Mouse (Mus musculus) spleen, adult 2 months (tissue): Measurements from ENCODE around the gene Rhou. TPM values are rescaled to one million over a fixed set of nuclear protein-coding genes. Genes with fewer than 3 reads are reported as not detected.

Experiments
- DNase-seq, 2 experiments: peaks; one replicate each; pipeline versions ENCODE4 v3.0.0 to v3.0.0-alpha.2; 2012 to 2021; ENCODE audit warnings: low spot score in 2 of 2, low read depth in 1 of 2
- H3K27ac ChIP-seq: fragments of 200-500 bp; 2 replicates; pipeline ENCODE4 v1.5.1; 2012; ENCODE audit warnings: low read length, inconsistent platforms; ENCODE audit not compliant: insufficient read depth
- H3K27me3 ChIP-seq: fragments of 200-500 bp; 2 replicates; pipeline ENCODE4 v1.6.1; 2012; ENCODE audit warnings: mild to moderate bottlenecking, moderate library complexity, low read length, inconsistent platforms; ENCODE audit not compliant: control insufficient read depth, insufficient read depth
- H3K36me3 ChIP-seq: fragments of 200-500 bp; 2 replicates; pipeline ENCODE4 v1.6.1; 2012; ENCODE audit warnings: mild to moderate bottlenecking, low read length, inconsistent platforms; ENCODE audit not compliant: control insufficient read depth, insufficient read depth
- H3K4me1 ChIP-seq: fragments of 200-500 bp; 2 replicates; pipeline ENCODE4 v1.6.1; 2011; ENCODE audit warnings: inconsistent platforms; ENCODE audit not compliant: control insufficient read depth, insufficient read depth, insufficient read length
- H3K4me3 ChIP-seq: fragments of 200-500 bp; 2 replicates; pipeline ENCODE4 v1.5.1; 2011; ENCODE audit warnings: mild to moderate bottlenecking, inconsistent platforms; ENCODE audit not compliant: insufficient read depth, insufficient read length; ENCODE audit errors: extremely low read depth
- CTCF ChIP-seq: fragments of 200-500 bp; IDR thresholded peaks from 2 replicates; pipeline ENCODE4 v1.5.1; 2011; ENCODE audit warnings: mild to moderate bottlenecking, inconsistent platforms; ENCODE audit not compliant: insufficient read depth, insufficient read length, insufficient replicate concordance; ENCODE audit errors: extremely low read depth
- POLR2A ChIP-seq: fragments of 200-500 bp; IDR thresholded peaks from 2 replicates; pipeline ENCODE4 v1.6.1; 2011; ENCODE audit warnings: low read depth, low read length, inconsistent platforms
- WGBS: fragments of 180-500 bp; shearing (Covaris S2); methylation state at CpG from one replicate; pipeline ENCODE4 v1.1.7; 2018; 5-methylcytosine and 5-hydroxymethylcytosine counted together
- polyA plus RNA-seq: library from polyadenylated mRNA; depleted of rRNA; stranded (reverse); fragments of >200 nt; gene quantifications from 2 replicates; pipeline ENCODE4 v1.2.3, GENCODE M21; 2012; rRNA removed

Gene Rhou
- polyA plus RNA-seq, 1 experiment = 1.2 TPM

DNA sequence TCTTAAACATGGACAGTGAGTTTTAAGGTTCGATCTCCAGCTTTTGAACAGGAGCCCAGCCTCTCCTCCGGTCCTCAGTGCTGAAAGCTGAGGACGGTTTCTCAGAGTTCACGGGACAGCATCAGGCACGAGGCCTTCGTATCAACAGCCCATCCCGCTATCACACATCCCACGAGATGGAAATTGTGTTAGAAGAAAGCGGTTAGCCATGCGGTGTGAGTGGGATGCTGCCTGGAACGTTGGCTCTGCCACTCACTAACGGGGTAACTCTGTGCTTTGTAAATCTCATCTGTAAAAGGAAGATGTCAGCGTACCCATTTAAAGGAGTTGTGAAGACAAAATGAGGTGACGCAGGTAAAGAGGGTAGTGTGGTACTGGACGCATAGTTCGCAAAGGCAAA is 53.4 kb downstream of the Rhou start:
- TF ChIP-seq POLR2A = no peak
- TF ChIP-seq CTCF = no peak
- WGBS = 89% methylated on average over 16 of the region's 16 CpGs

DNA sequence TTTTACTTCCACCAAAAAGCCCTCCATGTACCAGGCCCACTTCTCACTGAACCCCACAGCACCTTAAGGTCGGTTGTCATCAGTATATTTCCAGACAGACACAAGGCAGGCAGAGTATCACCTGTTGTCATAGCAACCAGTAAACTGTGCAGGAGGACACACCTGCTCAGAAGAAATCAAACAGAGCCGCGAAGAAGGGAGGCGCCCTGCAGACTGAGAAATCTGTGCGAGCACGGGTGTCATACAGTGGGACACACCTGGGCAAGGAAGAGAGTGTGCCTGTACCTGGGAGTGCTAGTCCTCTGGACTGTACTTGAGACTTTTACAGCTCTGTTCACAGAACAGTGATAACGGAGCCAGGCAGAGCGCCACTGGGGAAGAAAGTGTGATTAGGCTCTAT is 55.0 kb downstream of the Rhou start:
- WGBS = 86% methylated on average over 8 of the region's 8 CpGs
- DNase-seq = no peak
- no peaks in the 10 kb centered on the region for H3K36me3 ChIP-seq
- no peaks in the 10 kb centered on the region for H3K4me1 ChIP-seq
- H3K4me3 ChIP-seq = no peak overlapping the region
- no peaks in the 10 kb centered on the region for H3K27me3 ChIP-seq
- no peak overlapping the region for H3K27ac ChIP-seq
- no peak for TF ChIP-seq POLR2A
- TF ChIP-seq CTCF = no peak

More for the DNA sequence above, 53.4 kb downstream of the Rhou start:
- no peak for DNase-seq
- Histone ChIP-seq H3K27ac (no peak overlapping the region), H3K4me1 (no peaks in the 10 kb centered on the region), H3K27me3 (no peaks in the 10 kb centered on the region), H3K36me3 (no peaks in the 10 kb centered on the region), H3K4me3 (no peak overlapping the region)

DNA sequence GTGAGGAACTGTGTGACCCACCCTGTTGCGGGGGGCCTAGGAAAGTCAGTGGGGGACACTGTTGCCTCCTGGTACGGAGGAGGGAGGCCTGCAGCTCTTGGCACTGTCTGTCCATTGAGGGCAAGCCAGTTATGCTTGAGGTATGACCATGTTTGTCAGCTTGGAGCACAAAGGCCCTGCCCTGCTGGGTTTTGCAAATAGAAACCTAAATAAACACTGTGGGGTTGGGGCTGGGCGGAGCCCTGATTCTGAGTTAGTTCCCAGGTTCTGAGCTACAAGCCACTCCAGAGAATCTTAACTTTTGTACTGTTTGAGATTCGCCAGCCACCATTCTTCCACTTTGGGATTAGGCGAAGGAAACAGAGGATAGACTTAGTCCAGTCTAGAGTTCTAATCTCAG is 56.6 kb downstream of the Rhou start:
- H3K4me1 ChIP-seq = no peaks in the 10 kb centered on the region
- no peak overlapping the region for H3K27ac ChIP-seq
- WGBS = 96% methylated on average over 5 of the region's 5 CpGs
- TF ChIP-seq CTCF = no peak
- TF ChIP-seq POLR2A = no peak
- H3K4me3 ChIP-seq = no peak overlapping the region
- DNase-seq = no peak
- no peaks in the 10 kb centered on the region for H3K36me3 ChIP-seq
- no peaks in the 10 kb centered on the region for H3K27me3 ChIP-seq

Other genes starting within 250 kb of the Rhou start
- not detected in 2 replicates for gene Mc1r, start 246.8 kb upstream of the Rhou start, polyA plus RNA-seq
- gene Tubb3, start 242.5 kb upstream of the Rhou start, polyA plus RNA-seq = 2.7 and 3.9 TPM in 2 replicates
- gene Def8, start 230.4 kb upstream of the Rhou start, polyA plus RNA-seq = 13.5 and 14.9 TPM in 2 replicates
- gene Afg3l1, start 176.0 kb upstream of the Rhou start, polyA plus RNA-seq = 14.4 and 17.3 TPM in 2 replicates
- gene Dbndd1, start 138.5 kb upstream of the Rhou start, polyA plus RNA-seq = not detected in 2 replicates
- gene Gas8, start 135.1 kb upstream of the Rhou start, polyA plus RNA-seq = 2.3 and 2.8 TPM in 2 replicates
- 4.2 and 4.8 TPM in 2 replicates for gene Rab4a, start 152.1 kb downstream of the Rhou start, polyA plus RNA-seq
- gene Ccsap, start 206.3 kb downstream of the Rhou start, polyA plus RNA-seq = 1.8 and 2.8 TPM in 2 replicates
- 0.54 and 0.98 TPM in 2 replicates for gene Acta1, start 240.8 kb downstream of the Rhou start, polyA plus RNA-seq